Mouse (Mus musculus) embryonic facial prominence, embryonic 14.5 days (tissue): ENCODE measurements around the gene Grhpr. TPM values are rescaled to one million over a fixed set of nuclear protein-coding genes. Genes with fewer than 3 reads are reported as not detected.
A peak's percentile ranks its signal among the peaks of the same experiment; 100 is the strongest.

Experiments
- ATAC-seq: fragments of 200-750 bp; cut with Nextera tagmentation; 2 replicates; pipeline ENCODE4 v1.8.0; 2017; ENCODE audit warnings: low read depth, moderate number of reproducible peaks, moderate TSS enrichment
- DNase-seq: peaks from one replicate; pipeline ENCODE4 v3.0.0-alpha.2; 2015; ENCODE audit warnings: low spot score
- H3K27ac ChIP-seq: fragments of 300-500 bp; sonication (generic); replicated peaks from 2 replicates; pipeline ENCODE4 v1.5.1; 2014; ENCODE audit warnings: low read depth, mild to moderate bottlenecking, low read length, moderate library complexity
- H3K27me3 ChIP-seq: fragments of 300-500 bp; sonication (generic); replicated peaks from 2 replicates; pipeline ENCODE4 v1.6.1; 2014; ENCODE audit warnings: low read length; ENCODE audit not compliant: control insufficient read depth, insufficient read depth
- H3K36me3 ChIP-seq: fragments of 300-500 bp; sonication (generic); 2 replicates; pipeline ENCODE4 v1.6.1; 2014; ENCODE audit warnings: low read length, mixed read lengths; ENCODE audit not compliant: control insufficient read depth, insufficient read depth
- H3K4me1 ChIP-seq: fragments of 300-500 bp; sonication (generic); 2 replicates; pipeline ENCODE4 v1.6.1; 2014; ENCODE audit warnings: antibody characterized with exemption, low read length; ENCODE audit not compliant: control insufficient read depth, insufficient read depth
- H3K4me2 ChIP-seq: fragments of 300-500 bp; sonication (generic); 2 replicates; pipeline ENCODE4 v1.6.1; 2014; ENCODE audit warnings: low read depth, mild to moderate bottlenecking, low read length, moderate library complexity, mixed read lengths
- H3K4me3 ChIP-seq: fragments of 300-500 bp; sonication (generic); 2 replicates; pipeline ENCODE4 v1.5.1; 2014; ENCODE audit warnings: low read depth, mild to moderate bottlenecking, low read length
- H3K9ac ChIP-seq: fragments of 300-500 bp; sonication (generic); 2 replicates; pipeline ENCODE4 v1.6.1; 2014; ENCODE audit warnings: low read depth, mild to moderate bottlenecking, low read length, moderate library complexity, mixed read lengths
- H3K9me3 ChIP-seq: fragments of 300-500 bp; sonication (generic); 2 replicates; pipeline ENCODE4 v1.6.1; 2016; ENCODE audit warnings: low read length; ENCODE audit not compliant: control insufficient read depth
- WGBS: fragments of 180-500 bp; shearing (Covaris S2); extraction: QIAGEN DNeasy Blood & Tissue Kit; methylation state at CpG from one replicate; pipeline ENCODE4 v1.1.7; 2014; 5-methylcytosine and 5-hydroxymethylcytosine counted together
- polyA plus RNA-seq: library from polyadenylated mRNA; unstranded; fragments of >200 nt; fragmentation: Nextera tagmentation; extraction: Ambion mirVana; gene quantifications from 2 replicates; pipeline ENCODE4 v1.2.1, GENCODE M21; 2014

Grhpr gene
- polyA plus RNA-seq, 1 experiment from 2014 or later = 40.7 TPM

- WGBS = 2% methylated on average over 13 of the region's 13 CpGs
- H3K27me3 ChIP-seq = no peaks in the 10 kb centered on the region
- no peak for ATAC-seq
- H3K4me3 ChIP-seq = peak overlapping the region; percentile 87
- H3K27ac ChIP-seq = peak overlapping the region; percentile 72
- DNase-seq = no peak
- no peaks in the 10 kb centered on the region for H3K36me3 ChIP-seq
- peak overlapping the region; percentile 82 for H3K4me2 ChIP-seq
- peak overlapping the region; percentile 70 for H3K9ac ChIP-seq
- peaks cover 18% of the 10 kb centered on the region for H3K4me1 ChIP-seq
- no peaks in the 10 kb centered on the region for H3K9me3 ChIP-seq
Observed at GRCm38 (mm10) chr4:45013031-45013431, 31.8 kb downstream of the Grhpr start.

GRCm38 (mm10) chr4:45013537-45013936 is 32.3 kb downstream of the Grhpr start:
- peak overlapping the region; percentile 70 for H3K9ac ChIP-seq
- DNase-seq (no peak), ATAC-seq (no peak)
- H3K9me3 ChIP-seq = no peaks in the 10 kb centered on the region
- WGBS = 4% methylated on average over 2 of the region's 2 CpGs
- peaks cover 18% of the 10 kb centered on the region for H3K4me1 ChIP-seq
- peak overlapping the region; percentile 87 for H3K4me3 ChIP-seq
- peak overlapping the region; percentile 72; the same call in 1 of the 2 replicates for H3K27ac ChIP-seq
- peak overlapping the region; percentile 82 for H3K4me2 ChIP-seq
- H3K36me3 ChIP-seq = no peaks in the 10 kb centered on the region
- no peaks in the 10 kb centered on the region for H3K27me3 ChIP-seq

- Histone ChIP-seq H3K4me2 (no peak overlapping the region), H3K27ac (no peak overlapping the region), H3K36me3 (no peaks in the 10 kb centered on the region), H3K4me3 (no peak overlapping the region), H3K9ac (no peak overlapping the region), H3K4me1 (peaks cover 11% of the 10 kb centered on the region; the same call in 1 of the 2 replicates), H3K9me3 (no peaks in the 10 kb centered on the region), H3K27me3 (no peaks in the 10 kb centered on the region)
- peak; percentile 41 for DNase-seq
- 8% methylated on average over 3 of the region's 3 CpGs for WGBS
- ATAC-seq = no peak
Observed at GRCm38 (mm10) chr4:45015615-45016014, 34.4 kb downstream of the Grhpr start.

- peak within 1 kb of the TSS; percentile 72 for H3K9ac ChIP-seq
- H3K27me3 ChIP-seq = no peaks in the 10 kb centered on the region
- WGBS = 0% methylated on average over 27 of the region's 29 CpGs
- no peaks in the 10 kb centered on the region for H3K9me3 ChIP-seq
- DNase-seq (peak; percentile 96), ATAC-seq (peak; percentile 90)
- H3K4me3 ChIP-seq = peak within 1 kb of the TSS; percentile 52
- peak within 1 kb of the TSS; percentile 88 for H3K4me2 ChIP-seq
- peaks cover 6% of the 10 kb centered on the region; the same call in 1 of the 2 replicates for H3K4me1 ChIP-seq
- no peaks in the 10 kb centered on the region for H3K36me3 ChIP-seq
- 0 out of 2 replicates have a peak within 1 kb of the TSS, but pooled peaks have one; percentile 19 for H3K27ac ChIP-seq
Observed at GRCm38 (mm10) chr4:45018452-45018980, 37.3 kb downstream of the Grhpr start, which contains the start of gene Polr1e. Gene Polr1e, plus strand, starts transcription at chr4:45018583.

GRCm38 (mm10) chr4:45019009-45019408 is 37.8 kb downstream of the Grhpr start:
- H3K27me3 ChIP-seq = no peaks in the 10 kb centered on the region
- no peaks in the 10 kb centered on the region for H3K9me3 ChIP-seq
- H3K36me3 ChIP-seq = peaks cover 1% of the 10 kb centered on the region; the same call in 1 of the 2 replicates
- peak overlapping the region; percentile 72 for H3K9ac ChIP-seq
- H3K4me3 ChIP-seq = peak overlapping the region; percentile 52
- no peak overlapping the region for H3K27ac ChIP-seq
- H3K4me2 ChIP-seq = peak overlapping the region; percentile 88
- WGBS = 2% methylated on average over 14 of the region's 14 CpGs
- no peak for DNase-seq
- H3K4me1 ChIP-seq = peaks cover 3% of the 10 kb centered on the region; the same call in 1 of the 2 replicates
- 0 out of 2 replicates have a peak, but pooled peaks have one; percentile 20 for ATAC-seq

- H3K4me1 ChIP-seq = no peaks in the 10 kb centered on the region
- H3K9ac ChIP-seq = no peak overlapping the region
- H3K4me2 ChIP-seq = no peak overlapping the region
- H3K27me3 ChIP-seq = no peaks in the 10 kb centered on the region
- H3K36me3 ChIP-seq = peaks cover 52% of the 10 kb centered on the region
- no peak for ATAC-seq
- DNase-seq = no peak
- H3K4me3 ChIP-seq = no peak overlapping the region
- 97% methylated on average over 4 of the region's 4 CpGs for WGBS
- no peaks in the 10 kb centered on the region for H3K9me3 ChIP-seq
- no peak overlapping the region for H3K27ac ChIP-seq
Observed at GRCm38 (mm10) chr4:45026459-45026858, 45.3 kb downstream of the Grhpr start.

GRCm38 (mm10) chr4:45032586-45032985 is 51.4 kb downstream of the Grhpr start:
- Histone ChIP-seq H3K27ac (no peak overlapping the region), H3K9ac (no peak overlapping the region), H3K4me3 (no peak overlapping the region), H3K4me2 (no peak overlapping the region), H3K9me3 (no peaks in the 10 kb centered on the region), H3K36me3 (peaks cover 91% of the 10 kb centered on the region), H3K4me1 (no peaks in the 10 kb centered on the region), H3K27me3 (no peaks in the 10 kb centered on the region)
- 91% methylated on average over 9 of the region's 9 CpGs for WGBS
- ATAC-seq = no peak
- no peak for DNase-seq

GRCm38 (mm10) chr4:45034693-45035628 is 53.8 kb downstream of the Grhpr start:
- H3K4me1 ChIP-seq = no peaks in the 10 kb centered on the region
- H3K9me3 ChIP-seq = no peaks in the 10 kb centered on the region
- no peak overlapping the region for H3K27ac ChIP-seq
- ATAC-seq (no peak), DNase-seq (no peak)
- no peak overlapping the region for H3K9ac ChIP-seq
- WGBS = 77% methylated on average over 16 of the region's 16 CpGs
- H3K4me2 ChIP-seq = no peak overlapping the region
- no peaks in the 10 kb centered on the region for H3K27me3 ChIP-seq
- H3K4me3 ChIP-seq = no peak overlapping the region
- peaks cover 79% of the 10 kb centered on the region for H3K36me3 ChIP-seq
